Comparison of ENCODE assay signal across 27 mouse cellular contexts in genomic region chr5:143665561-143665960, GRCm38 (mm10). TPM values are rescaled to one million over a fixed set of nuclear protein-coding genes. Genes with fewer than 3 reads are reported as not detected.
A peak's percentile ranks its signal among the peaks of the same experiment; 100 is the strongest.
DNase-seq lines count a peak whose midpoint lies in the region; ATAC-seq and TF ChIP-seq lines count a peak whose summit lies in the region.
"Had no signal": no experiment of that assay in that cellular context is flagged by ENCODE, and none has a peak within 500 bp of the region (broad histone marks: within the 10 kb centered on the region; RNA-seq: fewer than 3 reads in every experiment).

No protein-coding gene starts in this region.

- H3K4me3 ChIP-seq in heart, embryonic 16.5 days (ENCODE audit: low read length): no peak overlapping the region
- no peak overlapping the region for H3K4me3 ChIP-seq in liver, embryonic 15.5 days (replicated peaks)
- no peak overlapping the region for H3K4me3 ChIP-seq in liver, embryonic 12.5 days
- H3K4me3 ChIP-seq in embryonic fibroblast, embryonic 13.5 days (ENCODE audit: insufficient read depth, low read length): no peak overlapping the region
- H3K4me3 ChIP-seq: embryonic facial prominence, embryonic 15.5 days; forebrain, embryonic 15.5 days; layer of hippocampus, adult 2 months; lung, embryonic 15.5 days; megakaryocyte, embryonic 14.5 days; midbrain, embryonic 13.5 days had no signal

- WGBS in heart, embryonic 16.5 days: 64% methylated on average over 2 of the region's 2 CpGs
- WGBS in liver, embryonic 15.5 days (ENCODE audit: insufficient replicate concordance): 82% methylated on average over 2 of the region's 2 CpGs
- WGBS in liver, embryonic 12.5 days (ENCODE audit: insufficient replicate concordance): 75% methylated on average over 2 of the region's 2 CpGs

- no peaks in the 10 kb centered on the region for H3K9me3 ChIP-seq in heart, embryonic 16.5 days (replicated peaks; ENCODE audit: control insufficient read depth, low read length)
- no peaks in the 10 kb centered on the region for H3K9me3 ChIP-seq in liver, embryonic 15.5 days (replicated peaks)
- H3K9me3 ChIP-seq in liver, embryonic 12.5 days (replicated peaks): no peaks in the 10 kb centered on the region
- H3K9me3 ChIP-seq: embryonic facial prominence, embryonic 15.5 days; forebrain, embryonic 15.5 days; lung, embryonic 15.5 days; megakaryocyte, embryonic 14.5 days; midbrain, embryonic 13.5 days had no signal

- H3K27ac ChIP-seq in heart, embryonic 16.5 days (ENCODE audit: low read length): peak overlapping the region; percentile 39; the same call in 1 of the 2 replicates
- 0 out of 2 replicates have a peak overlapping the region, but pooled peaks have one; percentile 20 for H3K27ac ChIP-seq in liver, embryonic 15.5 days (replicated peaks)
- no peak overlapping the region for H3K27ac ChIP-seq in liver, embryonic 12.5 days
- H3K27ac ChIP-seq in embryonic fibroblast, embryonic 13.5 days (ENCODE audit: insufficient read depth, low read length): peak overlapping the region; percentile 4; the same call in 1 of the 2 replicates
- H3K27ac ChIP-seq: embryonic facial prominence, embryonic 15.5 days; forebrain, embryonic 15.5 days; hindbrain, embryonic 14.5 days; layer of hippocampus, adult 2 months; lung, embryonic 15.5 days; midbrain, embryonic 13.5 days had no signal

- TF ChIP-seq CTCF in embryonic fibroblast, embryonic 13.5 days (IDR thresholded peaks at IDR 0.05; ENCODE audit: borderline replicate concordance, insufficient read depth, low read length): no peak

- H3K9ac ChIP-seq in heart, embryonic 16.5 days (ENCODE audit: low read length): no peak overlapping the region
- H3K9ac ChIP-seq in liver, embryonic 15.5 days: no peak overlapping the region
- no peak overlapping the region for H3K9ac ChIP-seq in liver, embryonic 12.5 days
- H3K9ac ChIP-seq: embryonic facial prominence, embryonic 15.5 days; forebrain, embryonic 15.5 days; hindbrain, embryonic 14.5 days; lung, embryonic 15.5 days; midbrain, embryonic 13.5 days had no signal

- H3K27me3 ChIP-seq in heart, embryonic 16.5 days (ENCODE audit: control insufficient read depth, insufficient read depth, low read length): no peaks in the 10 kb centered on the region
- no peaks in the 10 kb centered on the region for H3K27me3 ChIP-seq in liver, embryonic 15.5 days
- no peaks in the 10 kb centered on the region for H3K27me3 ChIP-seq in liver, embryonic 12.5 days (replicated peaks)
- H3K27me3 ChIP-seq: embryonic facial prominence, embryonic 15.5 days; forebrain, embryonic 15.5 days; lung, embryonic 15.5 days; megakaryocyte, embryonic 14.5 days; midbrain, embryonic 13.5 days had no signal

- no peak for DNase-seq in heart, adult 9 months (ENCODE audit: low spot score in 2 of 2)
- DNase-seq in layer of hippocampus, postnatal 36 days: no peak
- no peak for DNase-seq in testis, postnatal 14 days (ENCODE audit: low spot score)
- DNase-seq: adrenal gland, postnatal 10 days; cerebellum, adult 2 months; cerebellum, postnatal 36 days; embryo, embryonic 11 days; gastrocnemius, postnatal 10 days; heart, postnatal 4 days; kidney, adult 18-20 months; kidney, postnatal 25 days; lung, postnatal 36 days; right cerebral cortex, postnatal 14 days; thymus, postnatal 14 days had no signal

- peaks cover 52% of the 10 kb centered on the region for H3K4me1 ChIP-seq in heart, embryonic 16.5 days (ENCODE audit: control insufficient read depth, insufficient read depth, low read length)
- peaks cover 58% of the 10 kb centered on the region for H3K4me1 ChIP-seq in liver, embryonic 15.5 days (replicated peaks)
- H3K4me1 ChIP-seq in liver, embryonic 12.5 days: peaks cover 82% of the 10 kb centered on the region
- H3K4me1 ChIP-seq in embryonic fibroblast, embryonic 13.5 days (ENCODE audit: control insufficient read depth, insufficient read depth, low read length): peaks cover 28% of the 10 kb centered on the region
- H3K4me1 ChIP-seq: forebrain, embryonic 15.5 days had no signal

- no peak for TF ChIP-seq POLR2A in embryonic fibroblast, embryonic 13.5 days (IDR thresholded peaks at IDR 0.05; ENCODE audit: low read depth, low read length)

- H3K36me3 ChIP-seq in heart, embryonic 16.5 days (ENCODE audit: control insufficient read depth, insufficient read depth): no peaks in the 10 kb centered on the region
- peaks cover 7% of the 10 kb centered on the region for H3K36me3 ChIP-seq in liver, embryonic 15.5 days (replicated peaks)
- 0 out of 2 replicates have a peak, but pooled peaks cover 2% of the 10 kb centered on the region for H3K36me3 ChIP-seq in liver, embryonic 12.5 days
- H3K36me3 ChIP-seq: embryonic facial prominence, embryonic 15.5 days; forebrain, embryonic 15.5 days; lung, embryonic 15.5 days; midbrain, embryonic 13.5 days had no signal

- ATAC-seq in heart, embryonic 16.5 days (replicated peaks; ENCODE audit: extremely low read depth, insufficient read depth, low FRiP score): no peak
- no peak for ATAC-seq in liver, embryonic 15.5 days (ENCODE audit: insufficient read depth)
- no peak for ATAC-seq in liver, embryonic 12.5 days
- ATAC-seq: activated CD4-positive, CD25-positive, alpha-beta regulatory T cell, adult 4 months; forebrain, embryonic 15.5 days; inflammation-experienced regulatory T-cells, adult 6 months; midbrain, embryonic 13.5 days had no signal

- H3K4me2 ChIP-seq in heart, embryonic 16.5 days (ENCODE audit: low read depth, low read length): no peak overlapping the region
- no peak overlapping the region for H3K4me2 ChIP-seq in liver, embryonic 15.5 days
- H3K4me2 ChIP-seq in liver, embryonic 12.5 days: no peak overlapping the region
- H3K4me2 ChIP-seq: embryonic facial prominence, embryonic 15.5 days; forebrain, embryonic 15.5 days; hindbrain, embryonic 14.5 days; lung, embryonic 15.5 days; midbrain, embryonic 13.5 days had no signal

RNA-seq across cellular contexts. Expression of gene Cyth3, which starts 43.3 kb away (rescaled TPM):
- 59.2 and 59.4 TPM in 2 replicates for polyA plus RNA-seq in heart, embryonic 16.5 days (2015; fragmentation: Nextera tagmentation; extraction: Ambion mirVana)
- 35.7 and 37.5 TPM in 2 replicates for polyA plus RNA-seq in liver, embryonic 15.5 days (2015; fragmentation: Nextera tagmentation; extraction: Ambion mirVana)
- 46.0 and 47.7 TPM in 2 replicates for polyA plus RNA-seq in liver, embryonic 12.5 days (2016; fragmentation: Nextera tagmentation; extraction: Ambion mirVana)
- polyA plus RNA-seq in embryonic fibroblast, embryonic 13.5 days (2011; ENCODE audit: insufficient read length, low read depth, missing spikeins): 130 and 134 TPM in 2 replicates
- 10 to 100 TPM; 44.2 to 48.6 TPM for total RNA-seq in layer of hippocampus, postnatal 36 days (2021)
